Mouse (Mus musculus): Measurements from ENCODE around the gene Grb2.

DNA sequence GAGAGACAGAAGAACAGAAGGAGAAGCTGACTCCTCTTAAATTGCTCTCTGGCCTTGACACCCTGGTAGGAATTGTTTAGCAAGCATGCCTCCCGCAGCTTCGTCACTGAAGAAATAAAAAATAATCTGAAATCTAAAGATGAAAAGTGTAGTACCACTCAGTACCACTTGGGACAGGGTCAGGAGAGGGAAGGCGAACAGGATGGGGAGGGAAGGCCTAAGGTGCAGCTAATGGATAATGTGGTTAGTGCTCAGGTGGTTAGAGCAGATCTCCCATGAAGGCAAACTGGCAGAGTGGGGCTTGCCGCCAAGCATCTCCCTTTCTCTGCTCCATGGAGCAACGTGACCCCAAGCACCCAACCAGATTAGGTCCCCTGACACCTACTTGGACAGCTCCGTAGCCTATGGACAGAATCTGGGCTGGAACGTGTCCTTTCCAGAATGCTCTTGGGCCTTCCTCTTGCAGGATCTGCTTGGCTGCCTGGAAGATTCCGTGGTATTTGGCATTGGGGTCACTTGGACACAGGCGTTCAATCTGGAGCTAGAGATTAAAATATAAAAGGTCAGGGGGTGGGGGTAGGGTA is 84.8 kb downstream of the Grb2 start:
- TF ChIP-seq GATA1 (IDR thresholded peaks at IDR 0.05; ENCODE audit: low read length) (no peak), TAL1 (IDR thresholded peaks at IDR 0.05; ENCODE audit: low read length) (no peak)
